Mouse (Mus musculus) gastrocnemius, postnatal 4 days (tissue): ENCODE measurements at regions not wholly inside any gene's neighbourhood (a gene's known extent, or its start where the extent isn't known, plus 50 kb on each side); places are given as distances from the start of the nearest gene placed in this dataset.

Experiments used
- DNase-seq, 2 experiments: peaks; one replicate each; pipeline ENCODE4 v3.0.0; 2021 to 2022; ENCODE audit warnings: low spot score in 2 of 2, mixed read lengths in 2 of 2

- no peak for DNase-seq
Measured at GRCm38 (mm10) chr1:64361959-64362638, 170.3 kb upstream of the Creb1 start.

- DNase-seq: no peak
Measured at GRCm38 (mm10) chr1:64343268-64343667, 189.2 kb upstream of the Creb1 start.

- peak in 1 of 2 experiments; percentile 12 for DNase-seq
Measured at GRCm38 (mm10) chr1:64341596-64341995, 190.8 kb upstream of the Creb1 start.

- no peak for DNase-seq
Measured at GRCm38 (mm10) chr1:64338575-64338961, 193.9 kb upstream of the Creb1 start.

- no peak for DNase-seq
Measured at GRCm38 (mm10) chr1:64337619-64338574, 194.5 kb upstream of the Creb1 start.

- DNase-seq: no peak
Measured at GRCm38 (mm10) chr1:64331566-64331965, 200.9 kb upstream of the Creb1 start.

- no peak for DNase-seq
Measured at GRCm38 (mm10) chr1:64330721-64331120, 201.7 kb upstream of the Creb1 start.

GRCm38 (mm10) chr1:64322197-64322596 is 200.1 kb upstream of the Klf7 start:
- DNase-seq: no peak

- DNase-seq: no peak
Measured at GRCm38 (mm10) chr1:64319155-64319582, 197.1 kb upstream of the Klf7 start.

GRCm38 (mm10) chr1:64318440-64319154 is 196.5 kb upstream of the Klf7 start:
- no peak for DNase-seq

- no peak for DNase-seq
Measured at GRCm38 (mm10) chr1:64317032-64317636, 195.1 kb upstream of the Klf7 start.

- DNase-seq: no peak
Measured at GRCm38 (mm10) chr1:64311371-64311770, 189.3 kb upstream of the Klf7 start.

- DNase-seq: no peak
Measured at GRCm38 (mm10) chr1:64308560-64308959, 186.5 kb upstream of the Klf7 start.

GRCm38 (mm10) chr1:64308088-64308487 is 186.0 kb upstream of the Klf7 start:
- DNase-seq: no peak

GRCm38 (mm10) chr1:64305427-64306213 is 183.5 kb upstream of the Klf7 start:
- DNase-seq: peak in 1 of 2 experiments; percentile 39

- DNase-seq: peak in 1 of 2 experiments; percentile 16
Measured at GRCm38 (mm10) chr1:64302833-64303358, 180.8 kb upstream of the Klf7 start.

GRCm38 (mm10) chr1:64301530-64302061 is 179.5 kb upstream of the Klf7 start:
- DNase-seq: peak in 1 of 2 experiments; percentile 39

- DNase-seq: no peak
Measured at GRCm38 (mm10) chr1:64300951-64301529, 179.0 kb upstream of the Klf7 start.

- DNase-seq: no peak
Measured at GRCm38 (mm10) chr1:64298950-64299349, 176.9 kb upstream of the Klf7 start.
